Mouse (Mus musculus) stomach, postnatal 0 days (tissue): ENCODE measurements at regions not wholly inside any gene's neighbourhood (a gene's known extent, or its start where the extent isn't known, plus 50 kb on each side); places are given as distances from the start of the nearest gene placed in this dataset.

Experiments used
- CTCF ChIP-seq: IDR thresholded peaks from 2 replicates; pipeline ENCODE4 v1.5.1; 2016; ENCODE audit warnings: antibody characterized with exemption, low read depth, mild to moderate bottlenecking, moderate library complexity
- EP300 ChIP-seq: optimal IDR thresholded peaks from 2 replicates; pipeline ENCODE3; 2016; ENCODE audit warnings: antibody characterized with exemption

- TF ChIP-seq CTCF (no peak), EP300 (no peak)
Observed at GRCm38 (mm10) chr3:52498506-52499228, 230.5 kb downstream of the Foxo1 start.
